Mouse (Mus musculus): Measurements from ENCODE around the gene Nek4. TPM values are rescaled to one million over a fixed set of nuclear protein-coding genes. Genes with fewer than 3 reads are reported as not detected.

Gene Nek4
- 19.7 and 19.8 TPM in 2 replicates for polyA plus RNA-seq (2016; fragmentation: Nextera tagmentation; extraction: Ambion mirVana)

GRCm38 (mm10) chr14:30951154-30951825, at the start of gene Nek4:
Nek4 (plus strand) TSS chr14:30951377.
- Histone ChIP-seq H3K4me1 (peaks cover 10% of the 10 kb centered on the region), H3K9me3 (replicated peaks) (no peaks in the 10 kb centered on the region), H3K27ac (peak within 1 kb of the TSS; percentile 89), H3K4me3 (peak within 1 kb of the TSS; percentile 85), H3K27me3 (ENCODE audit: low read depth, poor library complexity, severe bottlenecking) (no peaks in the 10 kb centered on the region), H3K36me3 (peaks cover 13% of the 10 kb centered on the region)
- under 1% methylated on average over 57 of the region's 57 CpGs for WGBS
- DNase-seq (ENCODE audit: low spot score) = peak; percentile 97

- H3K4me3 ChIP-seq = no peak overlapping the region
These were observed 48.5 kb upstream of the Nek4 start for GRCm38 (mm10) chr14:30902628-30903027.

GRCm38 (mm10) chr14:30903036-30903435, 48.1 kb upstream of the Nek4 start:
- Histone ChIP-seq H3K27me3 (ENCODE audit: low read depth, poor library complexity, severe bottlenecking) (no peaks in the 10 kb centered on the region), H3K4me3 (no peak overlapping the region), H3K9me3 (replicated peaks) (no peaks in the 10 kb centered on the region), H3K36me3 (no peaks in the 10 kb centered on the region), H3K4me1 (no peaks in the 10 kb centered on the region), H3K27ac (no peak overlapping the region)
- 72% methylated on average over 3 of the region's 3 CpGs for WGBS
- DNase-seq (ENCODE audit: low spot score) = no peak

More at GRCm38 (mm10) chr14:30902628-30903027, 48.5 kb upstream of the Nek4 start:
- Histone ChIP-seq H3K27ac (no peak overlapping the region), H3K36me3 (no peaks in the 10 kb centered on the region), H3K9me3 (replicated peaks) (no peaks in the 10 kb centered on the region), H3K4me1 (no peaks in the 10 kb centered on the region), H3K27me3 (ENCODE audit: low read depth, poor library complexity, severe bottlenecking) (no peaks in the 10 kb centered on the region)
- 90% methylated on average over 5 of the region's 5 CpGs for WGBS
- DNase-seq (ENCODE audit: low spot score) = no peak

- H3K27me3 ChIP-seq (ENCODE audit: low read depth, poor library complexity, severe bottlenecking) = no peaks in the 10 kb centered on the region
- no peak overlapping the region for H3K4me3 ChIP-seq
- no peak overlapping the region for H3K27ac ChIP-seq
- H3K4me1 ChIP-seq = no peaks in the 10 kb centered on the region
- H3K36me3 ChIP-seq = no peaks in the 10 kb centered on the region
- 89% methylated on average over 8 of the region's 8 CpGs for WGBS
- H3K9me3 ChIP-seq (replicated peaks) = no peaks in the 10 kb centered on the region
- DNase-seq (ENCODE audit: low spot score) = no peak
These were observed 46.9 kb upstream of the Nek4 start for GRCm38 (mm10) chr14:30904307-30904706.

DNA sequence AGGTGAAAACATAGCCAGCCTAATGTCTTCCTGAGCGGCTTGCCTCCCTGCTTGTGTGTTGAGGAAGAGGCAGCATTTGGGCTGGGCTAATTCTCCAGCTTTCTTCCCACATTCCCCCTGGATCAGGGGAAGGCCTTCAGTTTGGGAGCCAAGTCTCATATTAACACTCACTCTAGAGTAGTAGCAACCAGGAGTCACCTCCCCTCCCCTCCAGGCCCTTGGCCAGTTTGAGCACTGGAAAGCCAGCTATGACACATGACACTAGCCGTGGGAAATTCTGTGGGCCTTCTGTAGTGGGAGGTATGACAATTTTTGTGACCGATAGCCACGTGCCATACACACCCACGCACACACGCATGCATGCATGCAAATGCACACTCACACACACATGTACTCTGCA, 45.2 kb upstream of the Nek4 start:
- Histone ChIP-seq H3K27ac (no peak overlapping the region), H3K9me3 (replicated peaks) (no peaks in the 10 kb centered on the region), H3K27me3 (ENCODE audit: low read depth, poor library complexity, severe bottlenecking) (no peaks in the 10 kb centered on the region), H3K4me3 (no peak overlapping the region), H3K4me1 (no peaks in the 10 kb centered on the region), H3K36me3 (no peaks in the 10 kb centered on the region)
- 87% methylated on average over 6 of the region's 6 CpGs for WGBS
- no peak for DNase-seq (ENCODE audit: low spot score)

- Histone ChIP-seq H3K9me3 (replicated peaks) (no peaks in the 10 kb centered on the region), H3K27ac (no peak overlapping the region), H3K4me3 (no peak overlapping the region), H3K4me1 (no peaks in the 10 kb centered on the region), H3K27me3 (ENCODE audit: low read depth, poor library complexity, severe bottlenecking) (no peaks in the 10 kb centered on the region), H3K36me3 (no peaks in the 10 kb centered on the region)
- WGBS = 81% methylated on average over 3 of the region's 3 CpGs
- no peak for DNase-seq (ENCODE audit: low spot score)
These were observed 43.3 kb upstream of the Nek4 start for GRCm38 (mm10) chr14:30907814-30908265.

DNA sequence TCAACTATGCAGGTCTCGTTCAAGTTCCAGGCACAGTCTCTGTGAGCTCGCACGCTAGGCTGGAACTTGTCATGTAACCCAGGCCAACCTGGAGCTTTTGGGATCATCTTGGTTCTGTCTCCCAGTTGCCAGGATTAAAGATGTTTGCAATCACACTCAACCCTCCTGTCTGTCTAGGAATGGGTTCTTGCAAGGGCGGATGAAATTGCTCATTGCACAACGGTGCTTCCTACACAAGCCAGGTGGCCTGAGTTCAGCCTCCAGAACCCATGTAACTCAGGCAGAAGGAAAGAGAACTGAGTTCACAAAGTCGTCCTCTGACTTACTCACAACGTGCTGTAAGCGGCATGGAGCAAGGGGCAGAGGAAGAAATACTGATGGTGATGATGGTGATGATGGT, 40.0 kb upstream of the Nek4 start:
- Histone ChIP-seq H3K4me3 (no peak overlapping the region), H3K9me3 (replicated peaks) (no peaks in the 10 kb centered on the region), H3K36me3 (no peaks in the 10 kb centered on the region), H3K4me1 (no peaks in the 10 kb centered on the region), H3K27ac (no peak overlapping the region), H3K27me3 (ENCODE audit: low read depth, poor library complexity, severe bottlenecking) (no peaks in the 10 kb centered on the region)
- 92% methylated on average over 8 of the region's 8 CpGs for WGBS
- no peak for DNase-seq (ENCODE audit: low spot score)

- no peak overlapping the region for H3K4me3 ChIP-seq
- no peaks in the 10 kb centered on the region for H3K36me3 ChIP-seq
- no peak overlapping the region for H3K27ac ChIP-seq
- 82% methylated on average over 8 of the region's 8 CpGs for WGBS
- DNase-seq (ENCODE audit: low spot score) = no peak
- H3K27me3 ChIP-seq (ENCODE audit: low read depth, poor library complexity, severe bottlenecking) = no peaks in the 10 kb centered on the region
- H3K4me1 ChIP-seq = no peaks in the 10 kb centered on the region
- no peaks in the 10 kb centered on the region for H3K9me3 ChIP-seq (replicated peaks)
These were observed 38.5 kb upstream of the Nek4 start for GRCm38 (mm10) chr14:30912641-30913040.

DNA sequence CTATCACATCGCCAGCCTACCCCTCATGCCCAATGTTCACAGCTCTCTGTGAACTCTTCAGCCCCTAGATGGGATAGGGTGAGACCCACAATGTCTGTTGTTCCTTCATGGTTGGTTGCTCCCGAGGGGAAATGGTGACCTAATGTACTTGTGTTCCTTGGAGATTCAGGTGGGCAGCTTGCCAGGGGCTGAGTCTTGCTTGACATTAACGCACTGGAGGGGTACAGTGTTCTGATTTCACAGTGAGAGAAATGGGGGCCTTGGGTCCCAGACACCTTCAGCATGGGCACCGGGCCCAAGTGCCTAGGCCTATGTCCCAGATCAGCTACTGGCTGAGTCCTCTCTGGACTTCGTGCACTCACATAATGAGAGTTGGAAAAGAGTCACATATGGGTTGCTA, 37.8 kb upstream of the Nek4 start:
- Histone ChIP-seq H3K9me3 (replicated peaks) (no peaks in the 10 kb centered on the region), H3K27ac (no peak overlapping the region), H3K4me3 (no peak overlapping the region), H3K36me3 (no peaks in the 10 kb centered on the region), H3K4me1 (no peaks in the 10 kb centered on the region), H3K27me3 (ENCODE audit: low read depth, poor library complexity, severe bottlenecking) (no peaks in the 10 kb centered on the region)
- 90% methylated on average over 5 of the region's 5 CpGs for WGBS
- no peak for DNase-seq (ENCODE audit: low spot score)

DNA sequence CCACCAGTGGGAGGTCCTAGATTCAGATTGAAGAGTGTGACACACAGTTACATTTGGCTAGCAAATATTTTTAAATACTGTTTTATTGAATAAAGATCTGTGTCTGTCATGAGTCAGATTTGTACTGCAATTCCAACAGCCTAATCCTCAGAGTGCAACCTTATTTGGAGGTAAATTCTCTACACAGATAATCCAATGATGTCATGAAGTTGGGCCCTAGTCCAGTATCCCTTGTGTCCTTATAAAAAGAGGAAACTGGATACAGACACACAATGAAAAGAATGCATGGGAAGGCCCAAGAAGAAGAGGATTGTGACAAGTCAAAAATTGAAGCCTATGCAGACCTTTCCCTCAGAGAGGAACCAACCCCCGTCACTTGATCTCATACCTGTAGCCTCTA, 34.7 kb upstream of the Nek4 start:
- Histone ChIP-seq H3K27ac (no peak overlapping the region), H3K36me3 (no peaks in the 10 kb centered on the region), H3K9me3 (replicated peaks) (no peaks in the 10 kb centered on the region), H3K27me3 (ENCODE audit: low read depth, poor library complexity, severe bottlenecking) (no peaks in the 10 kb centered on the region), H3K4me1 (no peaks in the 10 kb centered on the region), H3K4me3 (no peak overlapping the region)
- 94% methylated on average over 1 of the region's 1 CpGs for WGBS
- no peak for DNase-seq (ENCODE audit: low spot score)

DNA sequence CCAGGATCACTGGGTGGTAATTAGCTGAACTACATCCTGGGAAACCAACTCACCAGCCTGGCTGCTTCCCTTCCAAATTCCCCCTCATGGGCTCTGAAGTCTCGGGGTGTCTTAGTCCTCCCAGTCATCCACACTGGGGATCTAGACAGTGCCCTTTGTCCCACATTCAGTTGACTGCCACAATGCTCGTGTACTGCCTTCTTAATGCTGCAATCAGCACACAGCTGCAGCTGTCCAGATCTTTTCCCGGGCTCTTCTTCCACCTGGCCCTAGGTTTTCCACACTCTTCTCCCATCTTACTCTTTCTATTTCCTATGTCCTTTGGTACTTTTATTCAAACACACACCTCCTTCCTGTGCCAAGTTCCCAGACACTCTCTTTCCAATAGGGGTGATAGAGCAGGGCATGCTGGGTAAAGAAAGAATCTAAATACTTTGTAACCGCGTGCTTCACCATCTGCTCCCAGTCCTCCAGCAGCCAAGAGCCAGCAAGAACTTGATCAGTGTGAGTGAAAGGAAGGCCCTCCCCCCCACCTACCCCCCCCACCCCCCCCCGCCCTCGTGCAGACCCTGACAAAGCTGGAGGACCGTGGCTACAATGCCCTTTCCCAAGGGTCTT, 29.0 kb upstream of the Nek4 start:
- Histone ChIP-seq H3K4me1 (no peaks in the 10 kb centered on the region), H3K4me3 (no peak overlapping the region), H3K9me3 (replicated peaks) (no peaks in the 10 kb centered on the region), H3K27ac (no peak overlapping the region), H3K27me3 (ENCODE audit: low read depth, poor library complexity, severe bottlenecking) (no peaks in the 10 kb centered on the region), H3K36me3 (no peaks in the 10 kb centered on the region)
- 67% methylated on average over 8 of the region's 8 CpGs for WGBS
- DNase-seq (ENCODE audit: low spot score) = no peak

DNA sequence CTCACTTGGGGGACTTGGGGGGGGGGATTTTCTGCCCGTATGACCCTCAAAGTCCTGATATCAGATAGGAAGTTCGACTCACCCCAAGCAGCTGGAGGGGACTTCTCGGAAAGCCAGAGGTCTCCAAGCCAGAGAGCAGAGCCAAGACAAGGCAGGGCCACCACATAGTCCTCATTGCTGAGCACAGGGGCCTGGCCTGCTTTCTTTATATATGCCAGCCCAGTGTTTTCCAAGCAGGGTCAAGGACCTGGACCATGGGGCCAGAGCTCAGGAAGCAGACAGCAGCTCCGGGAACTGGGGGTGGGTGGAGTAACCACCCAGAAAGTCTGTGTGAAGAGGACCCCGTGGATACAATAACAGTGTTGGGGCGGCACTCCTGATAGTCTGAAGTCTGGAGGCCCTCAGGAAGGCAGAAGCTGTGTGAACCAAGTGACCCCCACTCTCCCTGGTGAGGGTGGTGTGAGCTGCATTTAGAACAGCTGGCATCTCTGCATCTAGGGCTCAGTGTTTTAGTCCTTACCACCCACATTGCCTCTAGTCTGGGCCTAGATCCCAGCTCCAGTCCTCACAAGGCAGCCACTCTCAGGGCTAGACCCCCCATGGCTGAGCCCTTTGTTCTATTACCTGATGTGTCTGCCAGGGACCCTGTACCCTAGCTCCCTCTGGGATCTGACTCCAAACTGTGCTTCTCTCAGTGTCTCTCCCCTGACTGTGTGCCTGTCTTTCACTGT, 27.6 kb upstream of the Nek4 start, which contains the start of gene Itih3:
TSS of gene Itih3 (minus strand) at position 386 of the 731 bp plus-strand sequence.
- Histone ChIP-seq H3K4me3 (no peak within 1 kb of the TSS), H3K9me3 (replicated peaks) (no peaks in the 10 kb centered on the region), H3K4me1 (no peaks in the 10 kb centered on the region), H3K27me3 (ENCODE audit: low read depth, poor library complexity, severe bottlenecking) (no peaks in the 10 kb centered on the region), H3K27ac (no peak within 1 kb of the TSS), H3K36me3 (no peaks in the 10 kb centered on the region)
- DNase-seq (ENCODE audit: low spot score) = no peak
- 81% methylated on average over 6 of the region's 6 CpGs for WGBS

DNA sequence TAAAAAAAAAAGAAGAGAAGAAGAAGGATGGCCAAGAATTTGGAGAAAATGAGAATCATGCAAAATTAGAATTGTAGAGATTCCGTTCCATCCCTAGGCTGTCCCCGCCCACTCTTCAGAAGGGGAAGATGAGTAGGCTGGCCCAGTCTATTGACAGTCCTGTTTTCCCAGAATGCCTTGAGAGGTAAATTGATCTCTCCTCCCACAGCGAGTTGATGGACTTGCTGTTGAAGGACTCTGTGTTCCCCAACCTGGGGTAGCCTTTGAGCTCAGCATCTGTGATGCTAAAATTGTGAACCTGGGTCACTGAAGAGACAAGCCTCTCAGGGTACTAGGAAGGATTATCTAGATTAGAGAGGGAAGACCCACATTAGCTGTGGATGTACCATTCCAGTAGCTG, 25.7 kb upstream of the Nek4 start:
- DNase-seq (ENCODE audit: low spot score) = no peak
- Histone ChIP-seq H3K36me3 (no peaks in the 10 kb centered on the region), H3K4me1 (no peaks in the 10 kb centered on the region), H3K4me3 (no peak overlapping the region), H3K27ac (no peak overlapping the region), H3K9me3 (replicated peaks) (no peaks in the 10 kb centered on the region), H3K27me3 (ENCODE audit: low read depth, poor library complexity, severe bottlenecking) (no peaks in the 10 kb centered on the region)
- 91% methylated on average over 3 of the region's 3 CpGs for WGBS

Data from limb, embryonic 10.5 days (tissue).